Mouse (Mus musculus): ENCODE results near the gene Ppard. TPM values are rescaled to one million over a fixed set of nuclear protein-coding genes. Genes with fewer than 3 reads are reported as not detected.

Ppard gene
- total and polyA plus RNA-seq, 2 experiments from 2014 or later, result 1.4 to 23.1 TPM

DNA sequence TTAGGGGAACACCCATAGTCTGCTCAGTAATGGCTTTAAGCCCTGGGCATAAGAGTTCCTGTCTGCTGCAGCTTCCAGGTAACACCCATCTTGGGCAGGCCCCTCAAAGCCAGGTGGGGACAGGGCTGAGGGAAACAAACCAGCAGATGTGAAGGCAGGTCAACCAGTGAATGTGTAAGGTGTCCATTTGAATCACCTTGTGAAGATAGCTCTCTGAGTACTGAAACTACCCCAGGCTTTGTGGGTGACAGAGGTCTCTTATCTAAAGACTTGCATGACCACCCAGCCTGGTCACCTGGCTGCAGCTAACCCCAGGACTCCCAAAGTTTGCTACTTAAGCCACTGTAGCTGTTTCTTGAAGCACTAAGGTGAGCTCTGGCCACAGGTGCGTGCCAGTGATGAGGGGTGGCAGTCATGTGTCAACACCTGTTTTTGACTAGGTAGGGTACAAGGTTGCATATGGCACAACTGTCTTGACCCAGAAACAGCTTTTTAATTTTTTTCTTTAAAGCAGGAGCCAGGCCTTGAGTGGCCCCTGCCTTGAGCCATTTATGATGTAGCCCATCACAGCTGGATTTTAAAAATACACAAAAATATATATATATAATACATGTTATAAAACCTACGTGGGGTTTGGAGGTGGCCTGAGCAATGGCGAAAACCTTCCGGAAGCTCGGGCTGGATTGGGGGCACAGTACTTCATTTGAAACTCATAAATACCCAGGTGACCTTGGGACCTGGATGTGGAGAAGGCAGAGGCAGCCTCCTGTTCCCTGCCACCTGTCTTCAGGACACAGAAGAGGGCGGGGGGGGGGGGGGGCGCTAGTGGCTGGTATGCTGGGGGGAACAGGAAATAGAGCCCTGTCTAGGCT is 99.0 kb downstream of the Ppard start:
- TF ChIP-seq CTCF (IDR thresholded peaks at IDR 0.05; ENCODE audit: low read depth) (no peak), EP300 (IDR thresholded peaks at IDR 0.05; ENCODE audit: low read depth) (no peak)
- ATAC-seq (ENCODE audit: insufficient read depth, low read depth) (no peak), DNase-seq (ENCODE audit: low spot score) (no peak)
- Histone ChIP-seq H3K4me2 (ENCODE audit: low read depth, low read length) (no peak overlapping the region), H3K9ac (replicated peaks; ENCODE audit: low read depth, low read length) (no peak overlapping the region), H3K36me3 (replicated peaks; ENCODE audit: control insufficient read depth, insufficient read depth, low read length) (peaks cover 30% of the 10 kb centered on the region), H3K27ac (ENCODE audit: low read depth) (no peak overlapping the region), H3K9me3 (replicated peaks; ENCODE audit: control insufficient read depth, low read length) (no peaks in the 10 kb centered on the region), H3K4me1 (ENCODE audit: control insufficient read depth, insufficient read depth) (peaks cover 18% of the 10 kb centered on the region), H3K27me3 (ENCODE audit: control insufficient read depth, insufficient read depth, low read length) (no peaks in the 10 kb centered on the region), H3K4me3 (ENCODE audit: low read depth, low read length) (no peak overlapping the region)
- WGBS, result 32% methylated on average over 7 of the region's 7 CpGs

DNA sequence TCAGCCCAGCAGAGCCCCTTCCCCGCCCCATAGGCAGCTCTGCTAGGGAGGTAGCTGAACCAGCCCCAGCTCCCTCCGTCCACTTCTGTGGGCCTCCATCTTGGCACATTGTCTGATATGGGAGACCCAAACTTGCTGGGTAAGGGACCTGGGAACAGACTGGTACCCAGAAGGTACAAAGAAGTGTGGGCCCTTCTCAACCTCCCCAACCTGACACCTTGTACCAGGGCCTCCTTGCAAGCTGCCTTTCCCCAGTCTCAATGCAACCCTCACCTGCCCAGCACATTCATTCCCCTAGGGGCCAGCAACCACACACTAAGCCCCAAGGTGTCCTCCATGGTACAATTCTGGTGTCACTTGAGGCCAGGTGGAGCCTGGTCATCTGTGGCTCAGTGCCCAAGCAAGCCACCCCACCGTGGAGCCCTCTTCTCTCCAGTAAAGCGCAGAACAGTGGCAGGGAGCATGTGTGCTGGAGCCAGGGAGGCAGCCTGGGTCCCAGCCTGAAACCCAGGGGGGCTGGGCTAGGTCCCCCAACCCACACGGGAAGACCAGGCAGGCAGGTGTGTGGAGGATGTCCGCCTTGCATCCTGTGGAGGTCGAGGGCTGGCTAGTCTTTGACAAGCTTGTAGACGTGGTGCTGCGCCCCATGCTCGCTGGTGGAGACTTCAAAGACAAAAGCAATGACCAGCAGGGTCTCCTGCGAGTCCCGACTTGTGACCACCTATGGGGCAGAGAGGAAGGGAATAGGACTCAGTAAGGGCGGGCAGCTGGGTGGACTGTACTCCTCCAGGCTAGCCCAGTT is 99.8 kb downstream of the Ppard start:
- DNase-seq (ENCODE audit: low spot score) (no peak), ATAC-seq (ENCODE audit: insufficient read depth, low read depth) (no peak)
- peaks cover 31% of the 10 kb centered on the region for H3K36me3 ChIP-seq (replicated peaks; ENCODE audit: control insufficient read depth, insufficient read depth, low read length)
- H3K27me3 ChIP-seq (ENCODE audit: control insufficient read depth, insufficient read depth, low read length), result no peaks in the 10 kb centered on the region
- H3K4me3 ChIP-seq (ENCODE audit: low read depth, low read length), result no peak overlapping the region
- 56% methylated on average over 13 of the region's 13 CpGs for WGBS
- peaks cover 17% of the 10 kb centered on the region for H3K4me1 ChIP-seq (ENCODE audit: control insufficient read depth, insufficient read depth)
- no peak for TF ChIP-seq EP300 (IDR thresholded peaks at IDR 0.05; ENCODE audit: low read depth)
- peak; percentile 35; the same call in 1 of the 2 replicates for TF ChIP-seq CTCF (IDR thresholded peaks at IDR 0.05; ENCODE audit: low read depth)
- H3K27ac ChIP-seq (ENCODE audit: low read depth), result no peak overlapping the region
- no peak overlapping the region for H3K4me2 ChIP-seq (ENCODE audit: low read depth, low read length)
- H3K9me3 ChIP-seq (replicated peaks; ENCODE audit: control insufficient read depth, low read length), result no peaks in the 10 kb centered on the region
- no peak overlapping the region for H3K9ac ChIP-seq (replicated peaks; ENCODE audit: low read depth, low read length)

DNA sequence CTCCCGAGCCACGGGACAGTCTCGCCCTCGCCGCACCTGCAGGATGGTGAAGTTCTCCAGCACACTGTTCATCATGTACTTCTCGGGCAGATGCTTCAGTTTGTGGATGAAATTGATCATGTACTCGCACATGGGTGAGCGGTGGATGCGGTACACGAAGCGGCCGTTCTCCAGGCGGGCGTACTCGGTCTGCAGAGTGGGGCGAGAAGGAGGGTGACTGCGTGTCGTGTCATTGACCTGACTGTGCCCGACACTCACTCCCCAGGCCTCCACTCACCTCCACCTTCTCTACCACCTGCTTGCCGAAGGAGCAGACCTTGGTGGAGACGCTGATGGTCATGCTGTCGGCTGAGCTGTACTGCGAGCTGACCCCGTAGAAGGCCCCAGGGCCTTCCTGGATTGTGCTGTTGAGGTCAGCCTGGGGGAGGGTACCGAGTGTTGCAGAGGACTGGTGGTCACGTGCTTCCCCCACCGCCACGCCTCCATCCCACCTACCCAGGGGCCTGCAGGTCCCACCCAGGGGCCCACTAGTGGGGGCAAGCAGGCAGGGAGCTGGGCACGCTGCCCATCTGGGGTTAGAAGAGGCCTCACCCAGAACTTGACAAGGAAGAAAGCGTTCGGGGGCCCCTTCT is 100.5 kb downstream of the Ppard start:
- Histone ChIP-seq H3K9me3 (replicated peaks; ENCODE audit: control insufficient read depth, low read length) (no peaks in the 10 kb centered on the region), H3K36me3 (replicated peaks; ENCODE audit: control insufficient read depth, insufficient read depth, low read length) (peaks cover 34% of the 10 kb centered on the region), H3K9ac (replicated peaks; ENCODE audit: low read depth, low read length) (no peak overlapping the region), H3K27ac (ENCODE audit: low read depth) (no peak overlapping the region), H3K27me3 (ENCODE audit: control insufficient read depth, insufficient read depth, low read length) (no peaks in the 10 kb centered on the region), H3K4me2 (ENCODE audit: low read depth, low read length) (no peak overlapping the region), H3K4me3 (ENCODE audit: low read depth, low read length) (no peak overlapping the region), H3K4me1 (ENCODE audit: control insufficient read depth, insufficient read depth) (peaks cover 10% of the 10 kb centered on the region)
- ATAC-seq (ENCODE audit: insufficient read depth, low read depth), result no peak
- DNase-seq (ENCODE audit: low spot score), result no peak
- no peak for TF ChIP-seq EP300 (IDR thresholded peaks at IDR 0.05; ENCODE audit: low read depth)
- no peak for TF ChIP-seq CTCF (IDR thresholded peaks at IDR 0.05; ENCODE audit: low read depth)
- WGBS, result 52% methylated on average over 31 of the region's 31 CpGs

DNA sequence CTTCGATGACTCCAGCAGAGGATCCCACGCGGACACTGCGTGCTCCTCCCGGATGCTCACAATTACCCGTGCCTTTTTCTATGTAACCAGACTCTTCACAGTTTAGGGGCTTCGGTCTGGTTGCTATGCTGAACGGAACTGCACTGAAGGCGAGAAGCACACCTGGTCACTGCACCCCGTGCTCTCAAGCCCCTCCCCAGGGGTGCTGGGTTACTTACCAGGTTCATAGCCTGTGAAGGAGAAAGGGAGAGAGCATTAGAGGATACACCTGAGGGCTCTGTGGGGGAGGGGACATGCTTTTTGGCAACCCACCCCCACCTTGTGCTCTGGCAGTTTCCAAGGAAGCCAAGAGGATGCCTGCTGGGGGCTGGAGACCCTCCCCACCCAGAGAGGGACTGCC is 102.8 kb downstream of the Ppard start:
- ATAC-seq (ENCODE audit: insufficient read depth, low read depth) (no peak), DNase-seq (ENCODE audit: low spot score) (no peak)
- peaks cover 26% of the 10 kb centered on the region for H3K36me3 ChIP-seq (replicated peaks; ENCODE audit: control insufficient read depth, insufficient read depth, low read length)
- no peak overlapping the region for H3K27ac ChIP-seq (ENCODE audit: low read depth)
- TF ChIP-seq CTCF (IDR thresholded peaks at IDR 0.05; ENCODE audit: low read depth), result no peak
- no peak for TF ChIP-seq EP300 (IDR thresholded peaks at IDR 0.05; ENCODE audit: low read depth)
- 80% methylated on average over 10 of the region's 10 CpGs for whole genome bisulfite sequencing
- no peak overlapping the region for H3K9ac ChIP-seq (replicated peaks; ENCODE audit: low read depth, low read length)
- peaks cover 2% of the 10 kb centered on the region for H3K4me1 ChIP-seq (ENCODE audit: control insufficient read depth, insufficient read depth)
- H3K4me2 ChIP-seq (ENCODE audit: low read depth, low read length), result no peak overlapping the region
- H3K4me3 ChIP-seq (ENCODE audit: low read depth, low read length), result no peak overlapping the region
- no peaks in the 10 kb centered on the region for H3K9me3 ChIP-seq (replicated peaks; ENCODE audit: control insufficient read depth, low read length)
- H3K27me3 ChIP-seq (ENCODE audit: control insufficient read depth, insufficient read depth, low read length), result no peaks in the 10 kb centered on the region

DNA sequence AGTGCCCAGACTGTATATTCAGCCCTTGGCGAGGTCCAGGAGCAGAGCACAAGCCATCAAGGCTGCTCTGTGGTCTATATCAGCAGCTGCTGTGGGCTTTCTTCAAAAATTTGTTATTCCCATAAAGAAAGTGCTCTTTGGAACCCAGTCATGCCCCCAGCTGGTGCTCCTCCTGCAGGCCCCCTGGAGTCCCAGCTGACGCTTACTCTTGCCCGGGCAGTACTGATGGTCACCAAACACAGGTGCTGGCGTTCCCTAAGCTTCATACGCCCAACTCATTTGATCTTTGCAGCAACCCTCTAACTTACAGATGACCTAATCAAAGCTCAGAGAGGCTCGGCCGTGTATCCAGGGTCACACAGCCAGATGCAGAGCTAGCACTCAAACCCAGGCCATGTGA is 105.0 kb downstream of the Ppard start:
- peaks cover 14% of the 10 kb centered on the region for H3K4me1 ChIP-seq (ENCODE audit: control insufficient read depth, insufficient read depth)
- WGBS, result 91% methylated on average over 7 of the region's 7 CpGs
- TF ChIP-seq EP300 (IDR thresholded peaks at IDR 0.05; ENCODE audit: low read depth), result no peak
- no peak for TF ChIP-seq CTCF (IDR thresholded peaks at IDR 0.05; ENCODE audit: low read depth)
- DNase-seq (ENCODE audit: low spot score) (no peak), ATAC-seq (ENCODE audit: insufficient read depth, low read depth) (no peak)
- H3K27me3 ChIP-seq (ENCODE audit: control insufficient read depth, insufficient read depth, low read length), result no peaks in the 10 kb centered on the region
- H3K9me3 ChIP-seq (replicated peaks; ENCODE audit: control insufficient read depth, low read length), result no peaks in the 10 kb centered on the region
- no peak overlapping the region for H3K27ac ChIP-seq (ENCODE audit: low read depth)
- H3K9ac ChIP-seq (replicated peaks; ENCODE audit: low read depth, low read length), result no peak overlapping the region
- peaks cover 13% of the 10 kb centered on the region; the same call in 1 of the 2 replicates for H3K36me3 ChIP-seq (replicated peaks; ENCODE audit: control insufficient read depth, insufficient read depth, low read length)
- no peak overlapping the region for H3K4me2 ChIP-seq (ENCODE audit: low read depth, low read length)
- H3K4me3 ChIP-seq (ENCODE audit: low read depth, low read length), result no peak overlapping the region
